Mouse (Mus musculus): Measurements from ENCODE around the gene Spata46.

Spata46 gene

GRCm38 (mm10) chr1:170308503-170308902 is at the start of gene Spata46:
Gene Spata46, plus strand, starts transcription at chr1:170308803.
- no peak for DNase-seq (ENCODE audit: low spot score)

GRCm38 (mm10) chr1:170270281-170270680 is 38.3 kb upstream of the Spata46 start:
- no peak for DNase-seq (ENCODE audit: low spot score)

- no peak for DNase-seq (ENCODE audit: low spot score)
These were observed 37.9 kb upstream of the Spata46 start for GRCm38 (mm10) chr1:170270696-170271095.

GRCm38 (mm10) chr1:170273252-170273651 is 35.4 kb upstream of the Spata46 start:
- DNase-seq (ENCODE audit: low spot score), result no peak

GRCm38 (mm10) chr1:170277016-170277415 is 31.6 kb upstream of the Spata46 start, which contains the start of gene Sh2d1b1:
Gene Sh2d1b1, plus strand, starts transcription at chr1:170277320.
- DNase-seq (ENCODE audit: low spot score), result no peak

- no peak for DNase-seq (ENCODE audit: low spot score)
These were observed 26.0 kb upstream of the Spata46 start for GRCm38 (mm10) chr1:170282415-170283129.

GRCm38 (mm10) chr1:170292239-170292951 is 16.2 kb upstream of the Spata46 start:
- peak; percentile 25 for DNase-seq (ENCODE audit: low spot score)

GRCm38 (mm10) chr1:170293257-170293656 is 15.3 kb upstream of the Spata46 start:
- DNase-seq (ENCODE audit: low spot score), result no peak

GRCm38 (mm10) chr1:170294786-170295570 is 13.6 kb upstream of the Spata46 start:
- no peak for DNase-seq (ENCODE audit: low spot score)

GRCm38 (mm10) chr1:170299496-170299895 is 9.1 kb upstream of the Spata46 start:
- no peak for DNase-seq (ENCODE audit: low spot score)

GRCm38 (mm10) chr1:170301686-170302085 is 6.9 kb upstream of the Spata46 start:
- no peak for DNase-seq (ENCODE audit: low spot score)

GRCm38 (mm10) chr1:170302456-170302855 is 6.1 kb upstream of the Spata46 start:
- DNase-seq (ENCODE audit: low spot score), result no peak

- no peak for DNase-seq (ENCODE audit: low spot score)
These were observed 5.5 kb upstream of the Spata46 start for GRCm38 (mm10) chr1:170303103-170303502.

GRCm38 (mm10) chr1:170305002-170305401 is 3.6 kb upstream of the Spata46 start:
- DNase-seq (ENCODE audit: low spot score), result no peak

GRCm38 (mm10) chr1:170306232-170306631 is 2.4 kb upstream of the Spata46 start, which contains the start of gene Gm7694:
Gene Gm7694, minus strand, starts transcription at chr1:170306332.
- no peak for DNase-seq (ENCODE audit: low spot score)

- DNase-seq (ENCODE audit: low spot score), result no peak
These were observed 2.8 kb downstream of the Spata46 start for GRCm38 (mm10) chr1:170311431-170311830.

- DNase-seq (ENCODE audit: low spot score), result no peak
These were observed 13.4 kb downstream of the Spata46 start for GRCm38 (mm10) chr1:170322046-170322445.

- DNase-seq (ENCODE audit: low spot score), result no peak
These were observed 14.4 kb downstream of the Spata46 start for GRCm38 (mm10) chr1:170323001-170323400.

GRCm38 (mm10) chr1:170324312-170324711 is 15.7 kb downstream of the Spata46 start:
- DNase-seq (ENCODE audit: low spot score), result no peak

GRCm38 (mm10) chr1:170325277-170325676 is 16.7 kb downstream of the Spata46 start:
- DNase-seq (ENCODE audit: low spot score), result no peak

GRCm38 (mm10) chr1:170331926-170332325 is 23.3 kb downstream of the Spata46 start:
- no peak for DNase-seq (ENCODE audit: low spot score)

- no peak for DNase-seq (ENCODE audit: low spot score)
These were observed 24.2 kb downstream of the Spata46 start for GRCm38 (mm10) chr1:170332775-170333174.
